Mouse (Mus musculus) liver, embryonic 14.5 days (tissue): ENCODE data around the gene Oas1a. TPM values are rescaled to one million over a fixed set of nuclear protein-coding genes. Genes with fewer than 3 reads are reported as not detected.
A peak's percentile ranks its signal among the peaks of the same experiment; 100 is the strongest.
"Not testable (repeated sequence)": the region's sequence is repeated elsewhere in the genome, so short reads cannot be mapped to it uniquely, and the experiment has no call there.

ENCODE experiments used
- ATAC-seq: fragments of 200-750 bp; cut with Nextera tagmentation; 2 replicates; pipeline ENCODE4 v1.8.0; 2017; ENCODE audit warnings: moderate number of reproducible peaks, mild to moderate bottlenecking, moderate library complexity; ENCODE audit not compliant: insufficient read depth
- DNase-seq, 3 experiments: peaks; one replicate each; pipeline ENCODE4 v3.0.0-alpha.2; 2012 to 2013; ENCODE audit warnings: low read depth in 3 of 3, low spot score in 3 of 3
- H3K27ac ChIP-seq: fragments of 300-500 bp; sonication (generic); 2 replicates; pipeline ENCODE4 v1.5.1; 2014; ENCODE audit warnings: moderate library complexity, mild to moderate bottlenecking, control low read depth, inconsistent platforms
- H3K27me3 ChIP-seq: fragments of 300-500 bp; sonication (generic); 2 replicates; pipeline ENCODE4 v1.6.1; 2014; ENCODE audit warnings: mild to moderate bottlenecking, low read length, moderate library complexity; ENCODE audit not compliant: control insufficient read depth, insufficient read depth
- H3K36me3 ChIP-seq: fragments of 300-500 bp; sonication (generic); replicated peaks from 2 replicates; pipeline ENCODE4 v1.6.1; 2014; ENCODE audit warnings: low read depth; ENCODE audit not compliant: control insufficient read depth, insufficient read depth
- H3K4me1 ChIP-seq, 2 experiments: fragments of 200-500 bp in 1 of 2; fragments of 300-500 bp in 1 of 2; sonication (generic) in 1 of 2; replicated peaks; 2 replicates each; pipeline ENCODE4 v1.6.1; 2012 to 2014; ENCODE audit warnings: antibody characterized with exemption in 1 of 2, inconsistent platforms in 1 of 2, low read length in 1 of 2; ENCODE audit not compliant: control insufficient read depth in 2 of 2, insufficient read depth in 2 of 2
- H3K4me2 ChIP-seq: fragments of 300-500 bp; sonication (generic); 2 replicates; pipeline ENCODE4 v1.6.1; 2014; ENCODE audit warnings: low read depth, mild to moderate bottlenecking, control low read depth, moderate library complexity
- H3K4me3 ChIP-seq, 2 experiments: fragments of 200-500 bp in 1 of 2; fragments of 300-500 bp in 1 of 2; sonication (generic) in 1 of 2; 2 replicates each; pipeline ENCODE4 v1.5.1; 2012 to 2014; ENCODE audit warnings: low read depth in 2 of 2, low read length in 2 of 2, mild to moderate bottlenecking in 2 of 2, control low read depth in 1 of 2, inconsistent platforms in 1 of 2, moderate library complexity in 1 of 2; ENCODE audit not compliant: insufficient read depth in 1 of 2
- H3K9ac ChIP-seq: fragments of 300-500 bp; sonication (generic); replicated peaks from 2 replicates; pipeline ENCODE4 v1.6.1; 2014; ENCODE audit warnings: mild to moderate bottlenecking, control low read depth, moderate library complexity
- H3K9me3 ChIP-seq: fragments of 300-500 bp; sonication (generic); 2 replicates; pipeline ENCODE4 v1.6.1; 2016; ENCODE audit warnings: low read length, mixed read lengths; ENCODE audit not compliant: control insufficient read depth
- CTCF ChIP-seq: IDR thresholded peaks from 2 replicates; pipeline ENCODE4 v1.5.1; 2016; ENCODE audit warnings: antibody characterized with exemption, low read depth, control low read depth
- EP300 ChIP-seq: IDR thresholded peaks from 2 replicates; pipeline ENCODE4 v1.6.1; 2016; ENCODE audit warnings: antibody characterized with exemption, low read depth
- WGBS: fragments of 180-500 bp; shearing (Covaris S2); extraction: QIAGEN DNeasy Blood & Tissue Kit; methylation state at CpG from one replicate; pipeline ENCODE4 v1.1.7; 2014; ENCODE audit not compliant: insufficient replicate concordance; 5-methylcytosine and 5-hydroxymethylcytosine counted together
- polyA plus RNA-seq, 2 experiments: library from polyadenylated mRNA; depleted of rRNA in 1 of 2; stranded (reverse) in 1 of 2; unstranded in 1 of 2; fragments of >200 nt; fragmentation: Nextera tagmentation in 1 of 2; extraction: Ambion mirVana in 1 of 2; gene quantifications; 2 replicates each; pipeline versions ENCODE4 v1.2.1 to v1.2.3; 2012 to 2014

Oas1a gene
- polyA plus RNA-seq (2012; rRNA removed) (1.6 and 1.7 TPM in 2 replicates), polyA plus RNA-seq (2014; fragmentation: Nextera tagmentation; extraction: Ambion mirVana) (2.2 and 2.4 TPM in 2 replicates)

GRCm38 (mm10) chr5:120906791-120907733 is at the start of gene Oas1a:
TSS of gene Oas1a (minus strand) at chr5:120907521.
- not testable (repeated sequence) for H3K36me3 ChIP-seq, H3K9me3 ChIP-seq, ATAC-seq, H3K9ac ChIP-seq, DNase-seq, H3K4me1 ChIP-seq, H3K27me3 ChIP-seq, H3K27ac ChIP-seq
- 36% methylated on average over 7 of the region's 12 CpGs for WGBS
- Histone ChIP-seq H3K4me3 (0 out of 4 replicates have a peak within 1 kb of the TSS, but pooled peaks of 1 of the 2 experiments have one; percentile 17), H3K4me2 (peak within 1 kb of the TSS; percentile 4; the same call in 1 of the 2 replicates)

GRCm38 (mm10) chr5:120953974-120954373 is 46.7 kb upstream of the Oas1a start:
- Histone ChIP-seq H3K27ac (no peak overlapping the region), H3K4me2 (no peak overlapping the region), H3K9me3 (no peaks in the 10 kb centered on the region), H3K4me3 (no peak overlapping the region), H3K9ac (no peak overlapping the region), H3K27me3 (no peaks in the 10 kb centered on the region), H3K4me1 (no peaks in the 10 kb centered on the region), H3K36me3 (no peaks in the 10 kb centered on the region)
- 17% methylated on average over 5 of the region's 5 CpGs for WGBS
- ATAC-seq = no peak
- no peak for TF ChIP-seq EP300
- TF ChIP-seq CTCF = peak; percentile 84
- DNase-seq = no peak

- TF ChIP-seq EP300 (no peak), CTCF (no peak)
- Histone ChIP-seq H3K27me3 (no peaks in the 10 kb centered on the region), H3K27ac (no peak overlapping the region), H3K36me3 (no peaks in the 10 kb centered on the region), H3K4me1 (no peaks in the 10 kb centered on the region), H3K9me3 (no peaks in the 10 kb centered on the region), H3K4me2 (no peak overlapping the region), H3K4me3 (no peak overlapping the region), H3K9ac (no peak overlapping the region)
- no peak for DNase-seq
- ATAC-seq = no peak
- 46% methylated on average over 10 of the region's 10 CpGs for WGBS
Observed at GRCm38 (mm10) chr5:120952242-120952770, 45.0 kb upstream of the Oas1a start.

GRCm38 (mm10) chr5:120942076-120942475 is 34.8 kb upstream of the Oas1a start:
- Histone ChIP-seq H3K9me3 (no peaks in the 10 kb centered on the region), H3K36me3 (no peaks in the 10 kb centered on the region), H3K4me2 (no peak overlapping the region), H3K9ac (no peak overlapping the region), H3K4me3 (no peak overlapping the region), H3K27me3 (no peaks in the 10 kb centered on the region), H3K27ac (no peak overlapping the region), H3K4me1 (no peaks in the 10 kb centered on the region)
- no peak for DNase-seq
- TF ChIP-seq EP300 (no peak), CTCF (no peak)
- ATAC-seq = no peak
- 52% methylated on average over 10 of the region's 10 CpGs for WGBS

GRCm38 (mm10) chr5:120938586-120938985 is 31.3 kb upstream of the Oas1a start:
- no peaks in the 10 kb centered on the region for H3K9me3 ChIP-seq
- no peak overlapping the region for H3K27ac ChIP-seq
- H3K36me3 ChIP-seq = no peaks in the 10 kb centered on the region
- H3K9ac ChIP-seq = no peak overlapping the region
- WGBS = 26% methylated on average over 8 of the region's 8 CpGs
- ATAC-seq (no peak), DNase-seq (no peak)
- H3K27me3 ChIP-seq = no peaks in the 10 kb centered on the region
- H3K4me2 ChIP-seq = no peak overlapping the region
- no peaks in the 10 kb centered on the region for H3K4me1 ChIP-seq
- H3K4me3 ChIP-seq = no peak overlapping the region
- no peak for TF ChIP-seq CTCF
- no peak for TF ChIP-seq EP300
